Mouse (Mus musculus) hindbrain, postnatal 0 days (tissue): ENCODE measurements at regions not wholly inside any gene's neighbourhood (a gene's known extent, or its start where the extent isn't known, plus 50 kb on each side); places are given as distances from the start of the nearest gene placed in this dataset.

Experiments
- ATAC-seq: fragments of 200-750 bp; cut with Nextera tagmentation; 2 replicates; pipeline ENCODE4 v1.8.0; 2017; ENCODE audit warnings: mild to moderate bottlenecking, moderate TSS enrichment, moderate library complexity
- DNase-seq: peaks from one replicate; pipeline ENCODE4 v3.0.0-alpha.2; 2015; ENCODE audit warnings: low spot score
- H3K27ac ChIP-seq: fragments of 300-500 bp; sonication (generic); 2 replicates; pipeline ENCODE4 v1.5.1; 2014; ENCODE audit warnings: mild to moderate bottlenecking
- H3K27me3 ChIP-seq: fragments of 300-500 bp; sonication (generic); 2 replicates; pipeline ENCODE4 v1.6.1; 2014; ENCODE audit warnings: low read length, mixed read lengths; ENCODE audit not compliant: insufficient read depth
- H3K36me3 ChIP-seq: fragments of 300-500 bp; sonication (generic); 2 replicates; pipeline ENCODE4 v1.6.1; 2014; ENCODE audit warnings: low read length, mixed read lengths; ENCODE audit not compliant: insufficient read depth
- H3K4me1 ChIP-seq: fragments of 300-500 bp; sonication (generic); 2 replicates; pipeline ENCODE4 v1.6.1; 2014; ENCODE audit warnings: antibody characterized with exemption, low read length, mixed read lengths; ENCODE audit not compliant: insufficient read depth
- H3K4me2 ChIP-seq: fragments of 300-500 bp; sonication (generic); 2 replicates; pipeline ENCODE4 v1.6.1; 2014; ENCODE audit warnings: low read depth, mild to moderate bottlenecking, low read length, moderate library complexity, mixed read lengths
- H3K4me3 ChIP-seq: fragments of 300-500 bp; sonication (generic); 2 replicates; pipeline ENCODE4 v1.5.1; 2014; ENCODE audit warnings: low read length
- H3K9ac ChIP-seq: fragments of 300-500 bp; sonication (generic); replicated peaks from 2 replicates; pipeline ENCODE4 v1.6.1; 2014; ENCODE audit warnings: mild to moderate bottlenecking, low read length, moderate library complexity, mixed read lengths
- H3K9me3 ChIP-seq: fragments of 300-500 bp; sonication (generic); 2 replicates; pipeline ENCODE4 v1.6.1; 2016; ENCODE audit warnings: low read length, mixed read lengths
- CTCF ChIP-seq: IDR thresholded peaks from 2 replicates; pipeline ENCODE4 v1.5.1; 2016; ENCODE audit warnings: antibody characterized with exemption, control low read depth, low read depth
- WGBS: fragments of 180-500 bp; shearing (Covaris S2); extraction: QIAGEN DNeasy Blood & Tissue Kit; methylation state at CpG from one replicate; pipeline ENCODE4 v1.1.7; 2014; 5-methylcytosine and 5-hydroxymethylcytosine counted together

DNA sequence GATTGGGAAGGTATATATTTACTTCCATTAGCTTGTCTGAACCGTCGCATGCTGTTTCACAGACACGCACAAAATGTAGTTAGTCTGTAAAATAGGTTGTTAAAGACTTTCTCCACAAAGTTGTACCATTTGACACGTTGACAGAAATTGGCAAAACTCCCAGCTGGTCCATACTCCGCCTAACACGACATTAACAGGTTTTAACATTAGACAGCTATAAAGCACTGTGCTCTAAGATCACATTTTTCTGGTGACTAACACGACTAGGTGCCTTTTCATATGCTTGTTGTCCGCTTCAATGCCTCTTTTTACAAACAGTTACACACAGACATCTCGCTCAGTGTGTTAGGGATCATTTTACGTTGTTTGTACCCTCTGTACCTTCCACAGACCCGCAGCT lies 294.2 kb upstream of the Dio3 start:
- no peaks in the 10 kb centered on the region for H3K4me1 ChIP-seq
- DNase-seq (no peak), ATAC-seq (no peak)
- no peak overlapping the region for H3K27ac ChIP-seq
- no peak overlapping the region for H3K4me3 ChIP-seq
- H3K27me3 ChIP-seq, result no peaks in the 10 kb centered on the region
- no peak overlapping the region for H3K9ac ChIP-seq
- no peaks in the 10 kb centered on the region for H3K36me3 ChIP-seq
- no peaks in the 10 kb centered on the region for H3K9me3 ChIP-seq
- WGBS, result 64% methylated on average over 11 of the region's 11 CpGs
- H3K4me2 ChIP-seq, result no peak overlapping the region
- TF ChIP-seq CTCF, result no peak

DNA sequence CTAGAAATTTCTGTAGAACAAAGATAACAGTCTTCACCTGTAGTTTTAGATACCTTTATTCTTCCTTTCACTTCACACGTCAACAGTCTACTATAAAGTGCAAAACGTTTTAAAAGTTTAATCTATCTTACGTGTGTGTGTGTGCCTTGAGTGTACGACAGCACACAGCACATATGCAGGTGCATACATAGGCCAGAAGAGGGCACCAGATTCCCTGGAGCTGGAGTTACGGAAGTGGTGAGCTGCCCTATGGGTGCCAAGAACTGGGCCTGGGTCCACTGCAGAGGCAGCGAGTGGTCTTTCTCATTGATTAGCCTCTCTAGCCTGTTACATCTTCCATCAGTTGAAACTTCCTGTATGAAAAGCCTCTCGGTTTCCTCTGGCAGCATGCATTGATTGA lies 285.5 kb upstream of the Dio3 start:
- no peaks in the 10 kb centered on the region for H3K9me3 ChIP-seq
- no peaks in the 10 kb centered on the region for H3K27me3 ChIP-seq
- no peak overlapping the region for H3K9ac ChIP-seq
- WGBS, result 96% methylated on average over 7 of the region's 7 CpGs
- H3K4me2 ChIP-seq, result no peak overlapping the region
- H3K4me3 ChIP-seq, result no peak overlapping the region
- H3K27ac ChIP-seq, result no peak overlapping the region
- TF ChIP-seq CTCF, result no peak
- no peaks in the 10 kb centered on the region for H3K36me3 ChIP-seq
- ATAC-seq, result no peak
- no peak for DNase-seq
- no peaks in the 10 kb centered on the region for H3K4me1 ChIP-seq

DNA sequence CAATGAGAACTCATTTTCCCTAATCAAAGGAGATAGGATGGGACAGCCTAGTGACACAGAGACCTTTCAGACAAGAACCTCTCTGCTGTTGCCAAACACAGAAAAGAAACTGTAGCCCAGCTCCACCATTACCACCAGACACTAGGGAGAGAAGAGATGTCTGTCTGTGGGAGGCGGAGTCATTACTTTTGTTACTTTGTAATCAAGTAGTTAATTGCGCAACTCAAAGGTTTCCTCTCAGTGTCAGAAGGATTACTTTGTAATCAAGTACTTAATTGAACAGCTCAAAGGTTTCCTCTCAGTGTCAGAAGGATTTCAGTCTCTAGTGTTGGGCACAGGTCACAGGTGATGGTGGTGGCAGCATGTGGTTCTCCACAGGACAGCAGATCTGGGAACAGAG lies 276.2 kb upstream of the Dio3 start:
- Histone ChIP-seq H3K4me2 (no peak overlapping the region), H3K36me3 (no peaks in the 10 kb centered on the region), H3K27me3 (no peaks in the 10 kb centered on the region), H3K27ac (no peak overlapping the region), H3K9me3 (no peaks in the 10 kb centered on the region), H3K4me1 (no peaks in the 10 kb centered on the region), H3K9ac (no peak overlapping the region), H3K4me3 (no peak overlapping the region)
- DNase-seq (no peak), ATAC-seq (no peak)
- 92% methylated on average over 2 of the region's 2 CpGs for WGBS
- no peak for TF ChIP-seq CTCF

DNA sequence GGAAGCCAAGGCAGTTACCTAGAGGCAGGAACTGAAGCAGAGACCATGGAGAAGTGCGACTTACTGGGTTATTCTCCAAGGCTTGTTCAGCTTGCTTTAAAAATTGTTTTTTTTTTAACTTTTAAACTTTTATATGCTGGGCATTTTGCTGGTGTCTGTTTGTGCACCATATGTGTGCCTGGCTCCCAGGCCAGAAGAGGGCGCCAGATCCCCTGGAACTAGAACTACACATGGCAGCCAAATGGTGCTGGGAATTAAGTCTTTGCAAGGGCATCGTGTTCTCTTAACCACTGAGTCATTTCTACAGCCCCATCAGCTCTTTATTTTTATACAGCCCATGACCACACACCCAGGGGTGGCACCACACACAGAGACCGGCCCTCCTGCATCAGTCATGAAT lies 269.7 kb upstream of the Dio3 start:
- no peak overlapping the region for H3K27ac ChIP-seq
- no peaks in the 10 kb centered on the region for H3K9me3 ChIP-seq
- H3K36me3 ChIP-seq, result no peaks in the 10 kb centered on the region
- H3K9ac ChIP-seq, result no peak overlapping the region
- no peak overlapping the region for H3K4me3 ChIP-seq
- no peaks in the 10 kb centered on the region for H3K4me1 ChIP-seq
- no peaks in the 10 kb centered on the region for H3K27me3 ChIP-seq
- H3K4me2 ChIP-seq, result no peak overlapping the region
- ATAC-seq, result no peak
- TF ChIP-seq CTCF, result peak; percentile 22; the same call in 1 of the 2 replicates
- 49% methylated on average over 4 of the region's 4 CpGs for WGBS
- DNase-seq, result no peak

DNA sequence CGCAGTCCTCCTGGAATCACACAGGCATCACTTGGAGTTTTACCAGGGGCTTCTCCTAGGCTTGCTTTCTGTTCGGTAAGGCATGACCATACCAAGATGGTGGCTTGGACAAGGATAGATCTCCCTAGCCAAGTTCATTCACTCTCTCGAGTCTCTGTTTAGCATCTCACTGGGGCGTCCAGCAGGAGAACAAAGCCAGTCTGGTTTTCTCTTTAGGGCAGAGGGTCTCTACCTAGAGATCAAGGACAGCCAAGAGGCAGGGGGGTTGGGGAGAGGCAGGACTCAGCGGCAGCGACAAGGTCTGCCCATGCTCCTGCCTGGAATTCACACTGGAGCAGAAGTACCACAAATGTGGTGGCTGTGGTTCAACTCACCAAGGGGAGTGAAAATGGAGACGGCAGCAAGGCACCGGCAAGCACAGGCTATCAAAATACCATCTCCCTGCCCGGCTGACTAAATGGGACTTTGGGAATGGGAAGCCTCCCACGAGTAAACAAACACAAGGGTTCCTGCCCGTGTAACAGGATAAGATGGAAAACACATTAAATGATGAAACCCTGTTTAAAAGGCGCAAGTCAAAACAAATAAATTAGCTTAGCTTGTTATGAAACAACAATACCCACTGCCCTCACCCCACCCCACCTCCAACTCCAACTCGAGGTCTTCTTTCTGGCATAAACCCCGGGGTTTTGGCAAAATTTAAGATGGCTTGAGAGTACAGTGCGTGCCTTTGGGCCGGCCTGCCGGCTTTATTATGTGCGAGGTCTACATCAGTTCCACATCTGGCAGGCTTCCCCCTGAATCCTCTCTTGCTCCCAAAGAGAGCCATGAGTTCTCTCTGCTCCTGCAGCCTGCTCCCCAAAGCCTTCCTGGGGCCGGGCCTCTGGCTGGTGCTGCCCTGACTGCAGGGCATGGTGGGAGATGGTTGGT lies 258.1 kb upstream of the Dio3 start:
- DNase-seq (no peak), ATAC-seq (no peak)
- 60% methylated on average over 19 of the region's 19 CpGs for WGBS
- Histone ChIP-seq H3K27me3 (no peaks in the 10 kb centered on the region), H3K9me3 (no peaks in the 10 kb centered on the region), H3K36me3 (no peaks in the 10 kb centered on the region), H3K4me3 (no peak overlapping the region), H3K27ac (no peak overlapping the region), H3K4me2 (no peak overlapping the region), H3K4me1 (no peaks in the 10 kb centered on the region), H3K9ac (no peak overlapping the region)
- TF ChIP-seq CTCF, result no peak

DNA sequence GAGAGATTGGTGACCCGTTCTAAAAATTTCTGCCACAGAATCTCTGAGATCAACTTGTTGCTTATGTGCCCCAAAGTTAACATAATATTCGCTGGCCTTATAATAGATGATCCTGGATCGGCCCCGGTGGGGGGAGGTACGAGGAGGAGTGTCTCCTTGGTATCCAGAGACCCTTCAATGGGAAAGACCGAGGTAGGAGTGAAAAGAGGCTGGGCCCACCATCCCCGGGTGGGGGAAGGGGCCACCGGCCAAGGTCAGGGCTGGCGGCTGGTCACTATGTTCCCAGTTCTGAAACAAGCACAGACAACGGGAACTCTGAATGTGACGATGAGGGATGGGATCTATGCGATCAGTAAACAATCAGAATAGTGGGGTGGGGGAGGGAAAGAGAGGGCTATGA lies 257.2 kb upstream of the Dio3 start:
- H3K9me3 ChIP-seq, result no peaks in the 10 kb centered on the region
- no peaks in the 10 kb centered on the region for H3K27me3 ChIP-seq
- H3K9ac ChIP-seq, result no peak overlapping the region
- no peak overlapping the region for H3K4me2 ChIP-seq
- H3K4me3 ChIP-seq, result no peak overlapping the region
- H3K4me1 ChIP-seq, result no peaks in the 10 kb centered on the region
- H3K27ac ChIP-seq, result no peak overlapping the region
- TF ChIP-seq CTCF, result no peak
- WGBS, result 87% methylated on average over 12 of the region's 12 CpGs
- no peaks in the 10 kb centered on the region for H3K36me3 ChIP-seq
- DNase-seq (no peak), ATAC-seq (no peak)

DNA sequence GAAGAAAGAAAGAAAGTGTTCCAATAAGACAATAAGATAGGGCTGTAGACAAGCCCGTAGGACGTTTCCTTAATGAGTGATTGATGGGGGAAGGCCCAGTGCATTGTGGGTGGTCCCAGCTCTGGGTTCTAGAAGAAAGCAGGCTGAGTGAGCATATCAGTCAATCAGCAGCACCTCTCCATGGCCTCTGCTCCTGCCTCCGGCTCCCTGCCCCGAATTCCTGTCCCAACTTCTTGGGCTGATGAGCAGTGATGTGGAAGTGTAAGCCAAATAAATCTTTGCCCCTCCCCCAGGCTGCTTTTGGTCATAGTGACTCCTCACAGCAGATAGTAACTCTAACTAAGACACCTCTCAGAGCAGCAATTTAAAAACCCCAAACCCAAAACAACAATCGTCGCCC lies 256.2 kb upstream of the Dio3 start:
- Histone ChIP-seq H3K27me3 (no peaks in the 10 kb centered on the region), H3K27ac (no peak overlapping the region), H3K4me2 (no peak overlapping the region), H3K4me1 (no peaks in the 10 kb centered on the region), H3K4me3 (no peak overlapping the region), H3K36me3 (no peaks in the 10 kb centered on the region), H3K9ac (no peak overlapping the region), H3K9me3 (no peaks in the 10 kb centered on the region)
- DNase-seq (no peak), ATAC-seq (no peak)
- WGBS, result 66% methylated on average over 6 of the region's 6 CpGs
- no peak for TF ChIP-seq CTCF
